Comparison of ENCODE assay signal across 24 mouse cellular contexts in genomic region chr6:121848378-121848777, GRCm38 (mm10). TPM values are rescaled to one million over a fixed set of nuclear protein-coding genes. Genes with fewer than 3 reads are reported as not detected.
"Had no signal": no experiment of that assay in that cellular context is flagged by ENCODE, and none has a peak within 500 bp of the region (broad histone marks: within the 10 kb centered on the region; RNA-seq: fewer than 3 reads in every experiment).

No protein-coding gene starts in this region.

- H3K36me3 ChIP-seq: limb, embryonic 10.5 days; liver, embryonic 15.5 days; neural tube, embryonic 15.5 days had no signal

- ATAC-seq: lung, postnatal 0 days had no signal

- H3K4me2 ChIP-seq: liver, embryonic 11.5 days; liver, embryonic 15.5 days; neural tube, embryonic 15.5 days had no signal

- H3K4me3 ChIP-seq: left cerebral cortex, adult 2 months; limb, embryonic 10.5 days; liver, embryonic 15.5 days; myocyte; neural tube, embryonic 15.5 days had no signal

- DNase-seq: kidney, postnatal 10 days; lung, adult 2 months; lung, postnatal 36 days; midbrain, embryonic 14.5 days; right cerebral cortex, adult 18-20 months; right cerebral cortex, postnatal 25 days; thymus, adult 18-20 months; thymus, postnatal 25 days had no signal

- H3K9me3 ChIP-seq: limb, embryonic 10.5 days; liver, embryonic 15.5 days had no signal

- H3K27me3 ChIP-seq: liver, embryonic 15.5 days; neural tube, embryonic 15.5 days had no signal

- H3K27ac ChIP-seq: left cerebral cortex, adult 2 months; limb, embryonic 10.5 days; liver, embryonic 15.5 days; neural tube, embryonic 15.5 days had no signal

- H3K4me1 ChIP-seq: limb, embryonic 10.5 days; liver, embryonic 15.5 days; neural tube, embryonic 15.5 days had no signal

- H3K9ac ChIP-seq: liver, embryonic 15.5 days; neural tube, embryonic 15.5 days had no signal

RNA-seq across cellular contexts. Expression of gene Mug1, which starts 10.0 kb away (rescaled TPM):
- total RNA-seq: layer of hippocampus, adult 8-10 months; layer of hippocampus, postnatal 14 days; left cerebral cortex, adult 2 months; left cerebral cortex, postnatal 14 days; megakaryocyte progenitor cell, adult 5-6 weeks had no signal
- polyA plus RNA-seq: large intestine, adult 2 months; limb, embryonic 10.5 days; limb, embryonic 14.5 days; liver, embryonic 15.5 days; lung, postnatal 0 days; midbrain, embryonic 14.5 days; myocyte; neural tube, embryonic 11.5 days; small intestine, adult 2 months; urinary bladder, adult 2 months had no signal
